Comparison of ENCODE assay signal across 20 mouse cellular contexts in the genomic region with DNA sequence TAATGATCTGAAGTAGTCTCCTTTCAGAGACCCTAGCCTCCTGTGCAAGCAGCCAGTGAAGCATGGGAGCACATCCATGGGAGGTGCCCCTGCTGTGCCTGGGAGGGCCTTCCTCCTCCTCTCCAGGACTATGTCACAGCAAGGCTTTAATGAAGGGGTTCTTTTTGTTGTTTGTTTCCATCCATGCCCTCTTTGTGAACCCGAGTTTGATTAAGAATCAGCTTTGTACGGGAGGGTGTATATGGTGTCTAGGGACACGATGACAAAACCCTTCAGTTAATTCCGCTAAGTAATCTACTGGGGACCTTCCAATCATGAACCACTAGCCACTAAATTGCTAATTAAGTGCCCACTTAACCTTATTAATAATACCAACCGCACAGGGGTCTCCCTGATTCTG.
DNase-seq lines count a peak whose midpoint lies in the region; ATAC-seq lines count a peak whose summit lies in the region.
"Had no signal": no experiment of that assay in that cellular context is flagged by ENCODE, and none has a peak within 500 bp of the region (broad histone marks: within the 10 kb centered on the region; RNA-seq: fewer than 3 reads in every experiment).

No protein-coding gene starts in this region.

- H3K4me1 ChIP-seq in kidney, embryonic 16.5 days (ENCODE audit: insufficient read depth, low read length), result no peaks in the 10 kb centered on the region
- H3K4me1 ChIP-seq in forebrain, embryonic 14.5 days (ENCODE audit: control insufficient read depth, insufficient read depth, low read length), result peaks cover 7% of the 10 kb centered on the region; the same call in 1 of the 2 replicates
- H3K4me1 ChIP-seq in neural tube, embryonic 15.5 days, result peaks cover 3% of the 10 kb centered on the region; the same call in 1 of the 2 replicates
- H3K4me1 ChIP-seq: embryonic facial prominence, embryonic 13.5 days; megakaryocyte, embryonic 14.5 days had no signal

- WGBS in kidney, embryonic 16.5 days, result 62% methylated on average over 5 of the region's 5 CpGs
- 7% methylated on average over 5 of the region's 5 CpGs for WGBS in forebrain, embryonic 14.5 days
- WGBS in neural tube, embryonic 15.5 days, result 24% methylated on average over 5 of the region's 5 CpGs

- no peak overlapping the region for H3K27ac ChIP-seq in kidney, embryonic 16.5 days (ENCODE audit: low read length)
- no peak overlapping the region for H3K27ac ChIP-seq in forebrain, embryonic 14.5 days (ENCODE audit: low read depth, low read length)
- no peak overlapping the region for H3K27ac ChIP-seq in neural tube, embryonic 15.5 days (replicated peaks)
- H3K27ac ChIP-seq: embryonic facial prominence, embryonic 13.5 days; heart, embryonic 13.5 days; left cerebral cortex, adult 2 months; liver, embryonic 14.5 days; stomach, postnatal 0 days had no signal

- no peaks in the 10 kb centered on the region for H3K9me3 ChIP-seq in kidney, embryonic 16.5 days (ENCODE audit: low read length)
- no peaks in the 10 kb centered on the region for H3K9me3 ChIP-seq in forebrain, embryonic 14.5 days (replicated peaks; ENCODE audit: control insufficient read depth, low read length)
- H3K9me3 ChIP-seq in neural tube, embryonic 15.5 days (replicated peaks), result no peaks in the 10 kb centered on the region
- H3K9me3 ChIP-seq: embryonic facial prominence, embryonic 13.5 days; heart, embryonic 13.5 days; megakaryocyte, embryonic 14.5 days had no signal

- ATAC-seq in kidney, embryonic 16.5 days (ENCODE audit: low FRiP score, low TSS enrichment), result 0 out of 2 replicates have a peak, but pooled peaks have one; percentile 15
- peak; percentile 44; the same call in 1 of the 2 replicates for ATAC-seq in forebrain, embryonic 14.5 days
- ATAC-seq in neural tube, embryonic 15.5 days (ENCODE audit: low FRiP score), result peak; percentile 61
- ATAC-seq: intestine, embryonic 16.5 days had no signal

- no peak for DNase-seq in kidney, postnatal 4 days
- peak; percentile 28 for DNase-seq in ZHBTc4 (ENCODE audit: low read depth, low spot score)
- peak; percentile 31 for DNase-seq in forebrain, embryonic 14.5 days (ENCODE audit: low spot score)
- no peak for DNase-seq in embryo, embryonic 10.5 days (ENCODE audit: low spot score)
- DNase-seq in adrenal gland, adult 18-20 months (ENCODE audit: low spot score in 2 of 2), result no peak
- DNase-seq: adrenal gland, postnatal 25 days; cerebellum, adult 2 months; heart, adult 11 months; heart, postnatal 36 days; kidney, postnatal 10 days; right cerebral cortex, postnatal 14 days had no signal

- no peak overlapping the region for H3K4me2 ChIP-seq in kidney, embryonic 16.5 days (replicated peaks; ENCODE audit: low read depth, low read length)
- H3K4me2 ChIP-seq in forebrain, embryonic 14.5 days (ENCODE audit: low read length), result no peak overlapping the region
- H3K4me2 ChIP-seq in neural tube, embryonic 15.5 days, result no peak overlapping the region
- H3K4me2 ChIP-seq: embryonic facial prominence, embryonic 13.5 days; heart, embryonic 13.5 days had no signal

- no peaks in the 10 kb centered on the region for H3K27me3 ChIP-seq in kidney, embryonic 16.5 days (ENCODE audit: insufficient read depth, low read length)
- no peaks in the 10 kb centered on the region for H3K27me3 ChIP-seq in forebrain, embryonic 14.5 days (replicated peaks; ENCODE audit: control insufficient read depth, insufficient read depth, low read length)
- H3K27me3 ChIP-seq in neural tube, embryonic 15.5 days (replicated peaks), result no peaks in the 10 kb centered on the region
- H3K27me3 ChIP-seq: embryonic facial prominence, embryonic 13.5 days; heart, embryonic 13.5 days; megakaryocyte, embryonic 14.5 days had no signal

- H3K9ac ChIP-seq in kidney, embryonic 16.5 days (replicated peaks; ENCODE audit: low read length), result no peak overlapping the region
- no peak overlapping the region for H3K9ac ChIP-seq in forebrain, embryonic 14.5 days (ENCODE audit: low read length)
- no peak overlapping the region for H3K9ac ChIP-seq in neural tube, embryonic 15.5 days (replicated peaks)
- H3K9ac ChIP-seq: embryonic facial prominence, embryonic 13.5 days; heart, embryonic 13.5 days; liver, embryonic 14.5 days had no signal

- no peak overlapping the region for H3K4me3 ChIP-seq in kidney, embryonic 16.5 days (ENCODE audit: low read length)
- H3K4me3 ChIP-seq in forebrain, embryonic 14.5 days (ENCODE audit: low read depth, low read length), result no peak overlapping the region
- H3K4me3 ChIP-seq in neural tube, embryonic 15.5 days (replicated peaks), result no peak overlapping the region
- H3K4me3 ChIP-seq: embryonic facial prominence, embryonic 13.5 days; heart, embryonic 13.5 days; left cerebral cortex, adult 2 months; megakaryocyte, embryonic 14.5 days had no signal

- no peaks in the 10 kb centered on the region for H3K36me3 ChIP-seq in kidney, embryonic 16.5 days (ENCODE audit: insufficient read depth, low read length)
- no peaks in the 10 kb centered on the region for H3K36me3 ChIP-seq in forebrain, embryonic 14.5 days (ENCODE audit: control insufficient read depth, insufficient read depth, low read length)
- H3K36me3 ChIP-seq in neural tube, embryonic 15.5 days, result no peaks in the 10 kb centered on the region
- H3K36me3 ChIP-seq: embryonic facial prominence, embryonic 13.5 days; heart, embryonic 13.5 days had no signal

Comparison
In these comparisons a context has a peak if more than half of its experiments do, and no peak if none do; other contexts are left out.
1. DNase-seq: peak in ZHBTc4 (single experiment) and forebrain, embryonic 14.5 days (single experiment); none in kidney, postnatal 4 days (0 of 2), embryo, embryonic 10.5 days (single experiment) and adrenal gland, adult 18-20 months (0 of 2).
2. Peak in every context shown above with its lines, with median percentiles within 50 percentile points of each other: ATAC-seq.